In the genomic region with DNA sequence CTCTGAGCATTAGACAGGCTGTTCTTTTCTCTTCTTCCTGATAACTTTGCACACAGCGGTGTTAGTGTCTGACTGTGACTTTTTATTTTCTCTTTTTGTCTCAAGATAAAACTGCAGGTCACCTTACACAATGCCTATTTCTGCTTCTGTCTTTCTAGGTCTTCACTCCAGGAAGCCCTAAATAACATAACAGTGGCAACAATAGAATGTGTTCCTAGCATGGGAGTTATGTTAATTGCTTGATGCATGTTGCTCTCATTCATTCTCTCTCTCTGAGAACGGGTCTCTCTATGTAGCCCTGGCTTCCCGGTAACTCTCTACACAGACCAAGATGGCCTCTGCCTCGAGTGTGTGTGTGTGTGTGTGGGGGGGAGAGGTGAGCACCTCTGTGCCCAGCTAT, we compare ENCODE assay signal across 24 mouse cellular contexts. TPM values are rescaled to one million over a fixed set of nuclear protein-coding genes. Genes with fewer than 3 reads are reported as not detected.
"Had no signal": no experiment of that assay in that cellular context is flagged by ENCODE, and none has a peak within 500 bp of the region (broad histone marks: within the 10 kb centered on the region; RNA-seq: fewer than 3 reads in every experiment).

No protein-coding gene starts in this region.

- DNase-seq: gastrocnemius, postnatal 14 days; gastrocnemius, postnatal 36 days; heart, adult 18-20 months; heart, postnatal 14 days; heart, postnatal 36 days; kidney, adult 11 months; kidney, adult 2 months; kidney, adult 9 months; kidney, postnatal 14 days; kidney, postnatal 36 days; layer of hippocampus, adult 9-11 months; layer of hippocampus, postnatal 36 days; liver; liver, embryonic 13.5 days had no signal

RNA-seq across cellular contexts. Expression of a gene that starts 50.5 kb away (rescaled TPM):
- total RNA-seq: gastrocnemius, adult 18-20 months; gastrocnemius, adult 8-10 months; gastrocnemius, postnatal 14 days; gastrocnemius, postnatal 36 days; heart, adult 18-20 months; heart, postnatal 14 days; hematopoietic stem cell, adult 5-6 weeks; hindbrain, postnatal 0 days; layer of hippocampus, adult 18-20 months; layer of hippocampus, adult 8-10 months; layer of hippocampus, postnatal 14 days; layer of hippocampus, postnatal 36 days; left cerebral cortex, adult 18-20 months; left cerebral cortex, postnatal 14 days; left cerebral cortex, postnatal 36 days had no signal
